22 mouse cellular contexts compared by ENCODE assay signal in genomic region chr5:33344070-33344469, GRCm38 (mm10). TPM values are rescaled to one million over a fixed set of nuclear protein-coding genes. Genes with fewer than 3 reads are reported as not detected.
DNase-seq lines count a peak whose midpoint lies in the region; ATAC-seq and TF ChIP-seq lines count a peak whose summit lies in the region.
"Had no signal": no experiment of that assay in that cellular context is flagged by ENCODE, and none has a peak within 500 bp of the region (broad histone marks: within the 10 kb centered on the region; RNA-seq: fewer than 3 reads in every experiment).

No protein-coding gene starts in this region.

- H3K9ac ChIP-seq in liver, embryonic 14.5 days (replicated peaks) = no peak overlapping the region
- H3K9ac ChIP-seq: forebrain, embryonic 15.5 days; hindbrain, embryonic 13.5 days; limb, embryonic 15.5 days; lung, embryonic 15.5 days; stomach, embryonic 15.5 days had no signal

- H3K4me2 ChIP-seq in liver, embryonic 14.5 days (ENCODE audit: low read depth) = no peak overlapping the region
- H3K4me2 ChIP-seq: forebrain, embryonic 15.5 days; hindbrain, embryonic 13.5 days; limb, embryonic 15.5 days; lung, embryonic 15.5 days; stomach, embryonic 15.5 days had no signal

- no peak for TF ChIP-seq CTCF in bone marrow, adult 2 months (IDR thresholded peaks at IDR 0.05; ENCODE audit: control insufficient read depth, insufficient read depth, low read length)
- no peak for TF ChIP-seq CTCF in liver, embryonic 14.5 days (IDR thresholded peaks at IDR 0.05; ENCODE audit: low read depth)

- no peaks in the 10 kb centered on the region for H3K9me3 ChIP-seq in liver, embryonic 14.5 days (ENCODE audit: control insufficient read depth, low read length)
- H3K9me3 ChIP-seq: forebrain, embryonic 10.5 days; forebrain, embryonic 15.5 days; hindbrain, embryonic 13.5 days; limb, embryonic 10.5 days; limb, embryonic 15.5 days; lung, embryonic 15.5 days; stomach, embryonic 15.5 days had no signal

- H3K4me3 ChIP-seq in bone marrow, adult 2 months (replicated peaks; ENCODE audit: control insufficient read depth, low read depth, low read length) = no peak overlapping the region
- H3K4me3 ChIP-seq in liver, embryonic 14.5 days (ENCODE audit: insufficient read depth in 1 of 2, low read depth in 2 of 2, low read length in 2 of 2) = no peak overlapping the region
- H3K4me3 ChIP-seq: forebrain, embryonic 10.5 days; forebrain, embryonic 15.5 days; hindbrain, embryonic 13.5 days; limb, embryonic 10.5 days; limb, embryonic 15.5 days; lung, embryonic 15.5 days; stomach, embryonic 15.5 days had no signal

- no peaks in the 10 kb centered on the region for H3K27me3 ChIP-seq in liver, embryonic 14.5 days (ENCODE audit: control insufficient read depth, insufficient read depth, low read length)
- H3K27me3 ChIP-seq: forebrain, embryonic 15.5 days; hindbrain, embryonic 13.5 days; limb, embryonic 15.5 days; lung, embryonic 15.5 days; stomach, embryonic 15.5 days had no signal

- no peaks in the 10 kb centered on the region for H3K36me3 ChIP-seq in liver, embryonic 14.5 days (replicated peaks; ENCODE audit: control insufficient read depth, insufficient read depth, low read depth)
- H3K36me3 ChIP-seq: forebrain, embryonic 15.5 days; lung, embryonic 15.5 days; stomach, embryonic 15.5 days had no signal

- 0 out of 2 replicates have a peak, but pooled peaks have one; percentile 14 for TF ChIP-seq EP300 in liver, embryonic 14.5 days (IDR thresholded peaks at IDR 0.05; ENCODE audit: low read depth)

- WGBS in bone marrow, adult 2 months = 54% methylated on average over 3 of the region's 3 CpGs
- 17% methylated on average over 3 of the region's 3 CpGs for WGBS in liver, embryonic 14.5 days (ENCODE audit: insufficient replicate concordance)

- H3K4me1 ChIP-seq in bone marrow, adult 2 months (ENCODE audit: control insufficient read depth, insufficient read depth, low read length) = peaks cover 3% of the 10 kb centered on the region; the same call in 1 of the 2 replicates
- peaks cover 16 to 25% of the 10 kb centered on the region in 2 experiments for H3K4me1 ChIP-seq in liver, embryonic 14.5 days (replicated peaks; ENCODE audit: control insufficient read depth in 2 of 2, insufficient read depth in 2 of 2, low read length in 1 of 2)
- H3K4me1 ChIP-seq: forebrain, embryonic 10.5 days; forebrain, embryonic 15.5 days had no signal

- peak in 1 of 3 experiments; percentile 30 for DNase-seq in liver, embryonic 14.5 days (ENCODE audit: low read depth in 3 of 3, low spot score in 3 of 3)
- no peak for DNase-seq in right cerebral cortex, postnatal 4 days
- no peak for DNase-seq in kidney, adult 9 months
- DNase-seq: adrenal gland, postnatal 25 days; cerebellum, adult 11 months; cerebellum, adult 9-10 months; cerebellum, postnatal 36 days; layer of hippocampus, adult 9-11 months; lung, postnatal 4 days; midbrain, embryonic 14.5 days had no signal

- TF ChIP-seq POLR2A in bone marrow, adult 2 months (IDR thresholded peaks at IDR 0.05; ENCODE audit: borderline replicate concordance, control insufficient read depth, low read depth, low read length) = no peak

- H3K27ac ChIP-seq in bone marrow, adult 2 months (ENCODE audit: control insufficient read depth, insufficient read depth, low read depth, low read length, poor library complexity) = peak overlapping the region; percentile 19; the same call in 1 of the 2 replicates
- no peak overlapping the region for H3K27ac ChIP-seq in liver, embryonic 14.5 days
- H3K27ac ChIP-seq: forebrain, embryonic 10.5 days; forebrain, embryonic 15.5 days; hindbrain, embryonic 13.5 days; limb, embryonic 10.5 days; limb, embryonic 15.5 days; lung, embryonic 15.5 days; stomach, embryonic 15.5 days had no signal

- 0 out of 2 replicates have a peak, but pooled peaks have one; percentile 20 for ATAC-seq in erythroblast, adult 5-6 weeks (replicated peaks; ENCODE audit: low FRiP score, poor library complexity, severe bottlenecking)
- ATAC-seq in liver, embryonic 14.5 days (ENCODE audit: insufficient read depth) = peak; percentile 80
- ATAC-seq in megakaryocyte-erythroid progenitor cell, adult 5-6 weeks (replicated peaks; ENCODE audit: low FRiP score, low TSS enrichment, poor library complexity, severe bottlenecking) = peak; percentile 72
- no peak for ATAC-seq in CD4-positive, CD25-positive, alpha-beta regulatory T cell, adult 4 months
- ATAC-seq: forebrain, embryonic 15.5 days; intestine, embryonic 16.5 days had no signal

RNA-seq across cellular contexts. Expression of gene Maea, which starts 8.8 kb away (rescaled TPM):
- polyA plus RNA-seq in bone marrow, adult 2 months (2011; ENCODE audit: insufficient read depth, insufficient read length, low replicate concordance, missing spikeins) = 20.2 and 32.3 TPM in 2 replicates
- 7.9 and 12.7 TPM in 2 replicates for total RNA-seq in erythroblast, adult 5-6 weeks (2015; ENCODE audit: low replicate concordance)
- total RNA-seq in erythroblast, adult 5-6 weeks (2017; ENCODE audit: low replicate concordance) = 25.0 and 26.3 TPM in 2 replicates
- polyA plus RNA-seq in liver, embryonic 14.5 days (2012; rRNA removed) = 47.2 and 54.4 TPM in 2 replicates
- polyA plus RNA-seq in liver, embryonic 14.5 days (2014; fragmentation: Nextera tagmentation; extraction: Ambion mirVana) = 40.0 and 46.1 TPM in 2 replicates
- 60.4 and 69.2 TPM in 2 replicates for total RNA-seq in megakaryocyte-erythroid progenitor cell, adult 5-6 weeks (2014; fragmentation: Nextera tagmentation)
- total RNA-seq in megakaryocyte-erythroid progenitor cell, adult 5-6 weeks (2017) = 218 and 226 TPM in 2 replicates
- polyA plus RNA-seq in CD4-positive, CD25-positive, alpha-beta regulatory T cell, adult 4 months (2017; shearing (Covaris generic)) = 10 to 100 TPM; 69.2 to 98.9 TPM

RNA-seq across cellular contexts. Expression of gene Uvssa, which starts 34.3 kb away (rescaled TPM):
- 7.7 and 8.0 TPM in 2 replicates for polyA plus RNA-seq in bone marrow, adult 2 months (2011; ENCODE audit: insufficient read depth, insufficient read length, low replicate concordance, missing spikeins)
- 5.6 and 6.5 TPM in 2 replicates for total RNA-seq in erythroblast, adult 5-6 weeks (2015; ENCODE audit: low replicate concordance)
- 5.3 and 6.9 TPM in 2 replicates for total RNA-seq in erythroblast, adult 5-6 weeks (2017; ENCODE audit: low replicate concordance)
- polyA plus RNA-seq in liver, embryonic 14.5 days (2012; rRNA removed) = 1.5 and 2.2 TPM in 2 replicates
- 1.5 and 2.1 TPM in 2 replicates for polyA plus RNA-seq in liver, embryonic 14.5 days (2014; fragmentation: Nextera tagmentation; extraction: Ambion mirVana)
- 9.5 and 13.2 TPM in 2 replicates for total RNA-seq in megakaryocyte-erythroid progenitor cell, adult 5-6 weeks (2014; fragmentation: Nextera tagmentation)
- 4.9 and 6.2 TPM in 2 replicates for total RNA-seq in megakaryocyte-erythroid progenitor cell, adult 5-6 weeks (2017)
- polyA plus RNA-seq in CD4-positive, CD25-positive, alpha-beta regulatory T cell, adult 4 months (2017; shearing (Covaris generic)) = 10 to 100 TPM; 24.0 to 27.5 TPM
